Mouse (Mus musculus): Measurements from ENCODE around the gene Ripor3. TPM values are rescaled to one million over a fixed set of nuclear protein-coding genes. Genes with fewer than 3 reads are reported as not detected.

Ripor3 gene
- polyA plus RNA-seq, 2 experiments, result 5.3 to 21.0 TPM

DNA sequence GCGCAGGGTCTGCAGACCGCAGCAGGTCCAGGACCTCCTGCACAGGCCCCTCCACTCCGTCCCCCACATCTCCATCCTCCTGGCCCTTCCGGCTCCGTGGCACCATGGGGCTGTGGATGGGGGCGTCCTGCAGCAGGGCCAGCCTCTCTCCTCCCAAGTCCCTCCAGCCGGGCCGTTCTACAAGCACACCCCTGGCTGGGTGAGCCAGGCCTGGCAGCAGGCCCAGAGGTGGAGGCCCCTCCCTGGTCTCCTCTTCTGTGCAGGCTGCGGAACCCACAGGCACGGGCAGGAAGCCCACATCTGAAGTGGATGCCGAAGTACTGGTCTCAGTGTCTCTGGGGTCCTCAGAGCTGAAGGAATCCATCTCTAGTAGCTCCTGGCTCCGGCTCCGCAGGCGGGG, 21.1 kb downstream of the Ripor3 start:
- ATAC-seq (ENCODE audit: low FRiP score, low read depth), result peak; percentile 78
- DNase-seq (ENCODE audit: low spot score), result peak; percentile 75

GRCm38 (mm10) chr2:167987640-167988039, 22.8 kb downstream of the Ripor3 start:
- Histone ChIP-seq H3K9ac (ENCODE audit: low read depth, low read length, severe bottlenecking) (no peak overlapping the region), H3K9me3 (ENCODE audit: control insufficient read depth, low read length) (no peaks in the 10 kb centered on the region), H3K4me3 (replicated peaks; ENCODE audit: low read length) (no peak overlapping the region), H3K36me3 (ENCODE audit: control insufficient read depth, insufficient read depth, low read length) (no peaks in the 10 kb centered on the region), H3K27me3 (ENCODE audit: control insufficient read depth, insufficient read depth, low read length) (no peaks in the 10 kb centered on the region), H3K4me2 (replicated peaks; ENCODE audit: low read depth, low read length, severe bottlenecking) (no peak overlapping the region), H3K27ac (replicated peaks; ENCODE audit: low read depth, low read length) (no peak overlapping the region), H3K4me1 (ENCODE audit: control insufficient read depth, insufficient read depth, low read length) (peaks cover 14% of the 10 kb centered on the region)
- no peak for TF ChIP-seq POLR2A (IDR thresholded peaks at IDR 0.05; ENCODE audit: borderline replicate concordance, extremely low read depth, insufficient read depth, insufficient read length)
- 54% methylated on average over 12 of the region's 12 CpGs for WGBS
- ATAC-seq (ENCODE audit: low FRiP score, low read depth) (no peak), DNase-seq (ENCODE audit: low spot score) (no peak)

More for the DNA sequence above, 21.1 kb downstream of the Ripor3 start:
- no peak for TF ChIP-seq POLR2A (IDR thresholded peaks at IDR 0.05; ENCODE audit: borderline replicate concordance, extremely low read depth, insufficient read depth, insufficient read length)
- peak overlapping the region; percentile 17; the same call in 1 of the 2 replicates for H3K4me2 ChIP-seq (replicated peaks; ENCODE audit: low read depth, low read length, severe bottlenecking)
- H3K27ac ChIP-seq (replicated peaks; ENCODE audit: low read depth, low read length), result peak overlapping the region; percentile 61; the same call in 1 of the 2 replicates
- H3K9ac ChIP-seq (ENCODE audit: low read depth, low read length, severe bottlenecking), result 0 out of 2 replicates have a peak overlapping the region, but pooled peaks have one; percentile 40
- H3K9me3 ChIP-seq (ENCODE audit: control insufficient read depth, low read length), result no peaks in the 10 kb centered on the region
- H3K4me1 ChIP-seq (ENCODE audit: control insufficient read depth, insufficient read depth, low read length), result peaks cover 14% of the 10 kb centered on the region
- H3K4me3 ChIP-seq (replicated peaks; ENCODE audit: low read length), result no peak overlapping the region
- 51% methylated on average over 14 of the region's 14 CpGs for WGBS
- H3K36me3 ChIP-seq (ENCODE audit: control insufficient read depth, insufficient read depth, low read length), result no peaks in the 10 kb centered on the region
- H3K27me3 ChIP-seq (ENCODE audit: control insufficient read depth, insufficient read depth, low read length), result no peaks in the 10 kb centered on the region

DNA sequence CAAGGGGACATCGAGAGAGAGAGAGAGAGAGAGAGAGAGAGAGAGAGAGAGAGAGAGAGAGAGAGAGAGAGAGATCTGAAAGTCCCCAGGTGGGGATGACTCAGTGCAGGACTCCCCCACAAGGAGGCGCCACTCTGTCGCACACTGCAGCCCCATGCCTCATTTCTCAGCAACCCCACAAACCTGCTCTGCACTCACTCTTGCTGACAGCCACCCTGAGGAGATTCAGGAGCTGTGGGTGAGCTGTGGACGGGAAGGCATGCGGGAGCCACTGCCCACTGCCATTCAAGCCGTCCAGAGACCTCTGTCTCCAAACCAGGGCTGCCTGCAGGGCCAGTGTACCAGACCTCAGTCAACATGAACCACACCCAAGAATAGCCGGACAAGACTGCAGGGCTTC, 23.7 kb downstream of the Ripor3 start:
- Histone ChIP-seq H3K27me3 (ENCODE audit: control insufficient read depth, insufficient read depth, low read length) (no peaks in the 10 kb centered on the region), H3K4me1 (ENCODE audit: control insufficient read depth, insufficient read depth, low read length) (peaks cover 14% of the 10 kb centered on the region), H3K4me3 (replicated peaks; ENCODE audit: low read length) (no peak overlapping the region), H3K9me3 (ENCODE audit: control insufficient read depth, low read length) (no peaks in the 10 kb centered on the region), H3K9ac (ENCODE audit: low read depth, low read length, severe bottlenecking) (no peak overlapping the region), H3K27ac (replicated peaks; ENCODE audit: low read depth, low read length) (no peak overlapping the region), H3K4me2 (replicated peaks; ENCODE audit: low read depth, low read length, severe bottlenecking) (no peak overlapping the region), H3K36me3 (ENCODE audit: control insufficient read depth, insufficient read depth, low read length) (no peaks in the 10 kb centered on the region)
- ATAC-seq (ENCODE audit: low FRiP score, low read depth), result no peak
- peak; percentile 66 for DNase-seq (ENCODE audit: low spot score)
- WGBS, result 26% methylated on average over 7 of the region's 7 CpGs
- TF ChIP-seq POLR2A (IDR thresholded peaks at IDR 0.05; ENCODE audit: borderline replicate concordance, extremely low read depth, insufficient read depth, insufficient read length), result no peak

GRCm38 (mm10) chr2:167984946-167985345, 25.5 kb downstream of the Ripor3 start:
- no peak overlapping the region for H3K27ac ChIP-seq (replicated peaks; ENCODE audit: low read depth, low read length)
- WGBS, result 51% methylated on average over 3 of the region's 3 CpGs
- peaks cover 14% of the 10 kb centered on the region for H3K4me1 ChIP-seq (ENCODE audit: control insufficient read depth, insufficient read depth, low read length)
- ATAC-seq (ENCODE audit: low FRiP score, low read depth) (no peak), DNase-seq (ENCODE audit: low spot score) (no peak)
- no peaks in the 10 kb centered on the region for H3K9me3 ChIP-seq (ENCODE audit: control insufficient read depth, low read length)
- no peak overlapping the region for H3K4me2 ChIP-seq (replicated peaks; ENCODE audit: low read depth, low read length, severe bottlenecking)
- TF ChIP-seq POLR2A (IDR thresholded peaks at IDR 0.05; ENCODE audit: borderline replicate concordance, extremely low read depth, insufficient read depth, insufficient read length), result no peak
- no peak overlapping the region for H3K4me3 ChIP-seq (replicated peaks; ENCODE audit: low read length)
- no peaks in the 10 kb centered on the region for H3K27me3 ChIP-seq (ENCODE audit: control insufficient read depth, insufficient read depth, low read length)
- H3K36me3 ChIP-seq (ENCODE audit: control insufficient read depth, insufficient read depth, low read length), result no peaks in the 10 kb centered on the region
- H3K9ac ChIP-seq (ENCODE audit: low read depth, low read length, severe bottlenecking), result no peak overlapping the region

GRCm38 (mm10) chr2:167984371-167984770, 26.0 kb downstream of the Ripor3 start:
- Histone ChIP-seq H3K36me3 (ENCODE audit: control insufficient read depth, insufficient read depth, low read length) (no peaks in the 10 kb centered on the region), H3K9me3 (ENCODE audit: control insufficient read depth, low read length) (no peaks in the 10 kb centered on the region), H3K27me3 (ENCODE audit: control insufficient read depth, insufficient read depth, low read length) (no peaks in the 10 kb centered on the region), H3K27ac (replicated peaks; ENCODE audit: low read depth, low read length) (no peak overlapping the region), H3K4me1 (ENCODE audit: control insufficient read depth, insufficient read depth, low read length) (peaks cover 10% of the 10 kb centered on the region), H3K4me3 (replicated peaks; ENCODE audit: low read length) (no peak overlapping the region), H3K9ac (ENCODE audit: low read depth, low read length, severe bottlenecking) (no peak overlapping the region), H3K4me2 (replicated peaks; ENCODE audit: low read depth, low read length, severe bottlenecking) (no peak overlapping the region)
- TF ChIP-seq POLR2A (IDR thresholded peaks at IDR 0.05; ENCODE audit: borderline replicate concordance, extremely low read depth, insufficient read depth, insufficient read length), result no peak
- DNase-seq (ENCODE audit: low spot score) (no peak), ATAC-seq (ENCODE audit: low FRiP score, low read depth) (no peak)
- 73% methylated on average over 5 of the region's 5 CpGs for WGBS

DNA sequence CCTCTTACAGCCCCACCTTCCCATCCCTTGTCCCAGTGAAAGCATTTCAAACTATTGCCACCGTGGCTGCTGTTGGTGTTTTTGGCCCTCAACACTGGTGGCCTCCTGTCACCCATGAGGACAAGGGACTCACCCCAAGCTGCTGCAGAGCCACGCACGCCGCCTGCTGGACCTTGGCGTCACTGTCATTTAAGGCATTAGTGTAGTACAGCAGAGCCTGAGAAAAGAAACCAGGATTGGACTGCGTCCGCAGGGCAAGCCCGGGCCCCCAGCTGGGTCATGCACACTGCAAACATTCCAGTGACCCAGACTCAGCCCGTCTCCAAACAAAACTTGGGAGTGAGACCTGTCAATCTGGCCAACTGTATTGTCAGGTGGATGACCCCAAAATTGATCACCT, 27.8 kb downstream of the Ripor3 start:
- Histone ChIP-seq H3K27me3 (ENCODE audit: control insufficient read depth, insufficient read depth, low read length) (no peaks in the 10 kb centered on the region), H3K27ac (replicated peaks; ENCODE audit: low read depth, low read length) (no peak overlapping the region), H3K4me3 (replicated peaks; ENCODE audit: low read length) (no peak overlapping the region), H3K36me3 (ENCODE audit: control insufficient read depth, insufficient read depth, low read length) (peaks cover 12% of the 10 kb centered on the region), H3K9ac (ENCODE audit: low read depth, low read length, severe bottlenecking) (no peak overlapping the region), H3K4me2 (replicated peaks; ENCODE audit: low read depth, low read length, severe bottlenecking) (no peak overlapping the region), H3K9me3 (ENCODE audit: control insufficient read depth, low read length) (no peaks in the 10 kb centered on the region), H3K4me1 (ENCODE audit: control insufficient read depth, insufficient read depth, low read length) (0 out of 2 replicates have a peak, but pooled peaks cover 3% of the 10 kb centered on the region)
- no peak for TF ChIP-seq POLR2A (IDR thresholded peaks at IDR 0.05; ENCODE audit: borderline replicate concordance, extremely low read depth, insufficient read depth, insufficient read length)
- ATAC-seq (ENCODE audit: low FRiP score, low read depth), result no peak
- WGBS, result 72% methylated on average over 9 of the region's 9 CpGs
- no peak for DNase-seq (ENCODE audit: low spot score)

All from limb, embryonic 14.5 days (tissue).